Mouse (Mus musculus): Measurements from ENCODE around the gene Adpgk. TPM values are rescaled to one million over a fixed set of nuclear protein-coding genes. Genes with fewer than 3 reads are reported as not detected.
A peak's percentile ranks its signal among the peaks of the same experiment; 100 is the strongest.

Adpgk gene
- polyA plus RNA-seq (2012; rRNA removed), result 26.4 and 29.9 TPM in 2 replicates

GRCm38 (mm10) chr9:59290957-59291687 is at the start of gene Adpgk:
Gene Adpgk, plus strand, starts transcription at chr9:59291558.
- DNase-seq (ENCODE audit: low spot score), result peak; percentile 93

- no peak for DNase-seq (ENCODE audit: low spot score)
Measured at GRCm38 (mm10) chr9:59245181-59245580, 46.2 kb upstream of the Adpgk start.

- DNase-seq (ENCODE audit: low spot score), result no peak
Measured at GRCm38 (mm10) chr9:59246456-59247029, 44.8 kb upstream of the Adpgk start.

GRCm38 (mm10) chr9:59249359-59249758 is 42.0 kb upstream of the Adpgk start:
- DNase-seq (ENCODE audit: low spot score), result no peak

GRCm38 (mm10) chr9:59250272-59250671 is 41.1 kb upstream of the Adpgk start:
- DNase-seq (ENCODE audit: low spot score), result no peak

- DNase-seq (ENCODE audit: low spot score), result no peak
Measured at GRCm38 (mm10) chr9:59254716-59255421, 36.5 kb upstream of the Adpgk start.

- DNase-seq (ENCODE audit: low spot score), result no peak
Measured at GRCm38 (mm10) chr9:59259806-59260454, 31.4 kb upstream of the Adpgk start.

- no peak for DNase-seq (ENCODE audit: low spot score)
Measured at GRCm38 (mm10) chr9:59266332-59266731, 25.0 kb upstream of the Adpgk start.

GRCm38 (mm10) chr9:59269728-59270127 is 21.6 kb upstream of the Adpgk start:
- DNase-seq (ENCODE audit: low spot score), result no peak

GRCm38 (mm10) chr9:59271081-59271480 is 20.3 kb upstream of the Adpgk start:
- no peak for DNase-seq (ENCODE audit: low spot score)

GRCm38 (mm10) chr9:59271711-59272110 is 19.6 kb upstream of the Adpgk start:
- peak; percentile 28 for DNase-seq (ENCODE audit: low spot score)

- DNase-seq (ENCODE audit: low spot score), result no peak
Measured at GRCm38 (mm10) chr9:59273199-59273598, 18.2 kb upstream of the Adpgk start.

- no peak for DNase-seq (ENCODE audit: low spot score)
Measured at GRCm38 (mm10) chr9:59274846-59275455, 16.4 kb upstream of the Adpgk start.

- no peak for DNase-seq (ENCODE audit: low spot score)
Measured at GRCm38 (mm10) chr9:59278199-59278598, 13.2 kb upstream of the Adpgk start.

- DNase-seq (ENCODE audit: low spot score), result no peak
Measured at GRCm38 (mm10) chr9:59278694-59279093, 12.7 kb upstream of the Adpgk start.

GRCm38 (mm10) chr9:59280888-59281287 is 10.5 kb upstream of the Adpgk start:
- DNase-seq (ENCODE audit: low spot score), result no peak

- DNase-seq (ENCODE audit: low spot score), result peak; percentile 71
Measured at GRCm38 (mm10) chr9:59281871-59282682, 9.3 kb upstream of the Adpgk start.

- no peak for DNase-seq (ENCODE audit: low spot score)
Measured at GRCm38 (mm10) chr9:59282683-59282986, 8.7 kb upstream of the Adpgk start.

GRCm38 (mm10) chr9:59285614-59286013 is 5.7 kb upstream of the Adpgk start:
- DNase-seq (ENCODE audit: low spot score), result no peak

GRCm38 (mm10) chr9:59288058-59288457 is 3.3 kb upstream of the Adpgk start:
- DNase-seq (ENCODE audit: low spot score), result no peak

- no peak for DNase-seq (ENCODE audit: low spot score)
Measured at GRCm38 (mm10) chr9:59288685-59289410, 2.5 kb upstream of the Adpgk start.
